Mouse (Mus musculus): ENCODE data around the gene Slc25a13. TPM values are rescaled to one million over a fixed set of nuclear protein-coding genes. Genes with fewer than 3 reads are reported as not detected.

The Slc25a13 gene
- polyA plus RNA-seq, 1 experiment from 2014 or later, result 52.8 TPM

- Histone ChIP-seq H3K27ac (no peak overlapping the region), H3K36me3 (peaks cover 37% of the 10 kb centered on the region)
- WGBS, result 82% methylated on average over 7 of the region's 7 CpGs
These were observed 103.2 kb downstream of the Slc25a13 start for GRCm38 (mm10) chr6:6113776-6114175.

GRCm38 (mm10) chr6:6112767-6113528 lies 104.0 kb downstream of the Slc25a13 start:
- H3K27me3 ChIP-seq (ENCODE audit: low read depth, poor library complexity, severe bottlenecking), result no peaks in the 10 kb centered on the region
- no peak for DNase-seq (ENCODE audit: low spot score)
- H3K9me3 ChIP-seq (replicated peaks), result no peaks in the 10 kb centered on the region
- no peak overlapping the region for H3K27ac ChIP-seq
- peaks cover 37% of the 10 kb centered on the region for H3K36me3 ChIP-seq
- no peak overlapping the region for H3K4me3 ChIP-seq
- peaks cover 41% of the 10 kb centered on the region for H3K4me1 ChIP-seq
- WGBS, result 76% methylated on average over 10 of the region's 10 CpGs

More at GRCm38 (mm10) chr6:6113776-6114175, 103.2 kb downstream of the Slc25a13 start:
- H3K9me3 ChIP-seq (replicated peaks), result no peaks in the 10 kb centered on the region
- no peak for DNase-seq (ENCODE audit: low spot score)
- H3K4me3 ChIP-seq, result no peak overlapping the region
- H3K27me3 ChIP-seq (ENCODE audit: low read depth, poor library complexity, severe bottlenecking), result no peaks in the 10 kb centered on the region
- peaks cover 41% of the 10 kb centered on the region for H3K4me1 ChIP-seq

- H3K4me3 ChIP-seq, result no peak overlapping the region
- no peak overlapping the region for H3K27ac ChIP-seq
- 58% methylated on average over 5 of the region's 5 CpGs for WGBS
- peaks cover 37% of the 10 kb centered on the region for H3K36me3 ChIP-seq
- peaks cover 9% of the 10 kb centered on the region for H3K4me1 ChIP-seq
- no peaks in the 10 kb centered on the region for H3K27me3 ChIP-seq (ENCODE audit: low read depth, poor library complexity, severe bottlenecking)
- no peak for DNase-seq (ENCODE audit: low spot score)
- no peaks in the 10 kb centered on the region for H3K9me3 ChIP-seq (replicated peaks)
These were observed 109.5 kb downstream of the Slc25a13 start for GRCm38 (mm10) chr6:6107419-6107966.

GRCm38 (mm10) chr6:6105586-6105985 lies 111.4 kb downstream of the Slc25a13 start:
- H3K4me3 ChIP-seq, result no peak overlapping the region
- H3K36me3 ChIP-seq, result peaks cover 35% of the 10 kb centered on the region
- H3K27ac ChIP-seq, result no peak overlapping the region
- peaks cover 25% of the 10 kb centered on the region for H3K4me1 ChIP-seq
- no peaks in the 10 kb centered on the region for H3K9me3 ChIP-seq (replicated peaks)
- no peak for DNase-seq (ENCODE audit: low spot score)
- WGBS, result 93% methylated on average over 9 of the region's 9 CpGs
- H3K27me3 ChIP-seq (ENCODE audit: low read depth, poor library complexity, severe bottlenecking), result no peaks in the 10 kb centered on the region

GRCm38 (mm10) chr6:6103469-6103868 lies 113.5 kb downstream of the Slc25a13 start:
- H3K9me3 ChIP-seq (replicated peaks), result no peaks in the 10 kb centered on the region
- 0 out of 2 replicates have a peak overlapping the region, but pooled peaks have one; percentile 28 for H3K27ac ChIP-seq
- no peaks in the 10 kb centered on the region for H3K27me3 ChIP-seq (ENCODE audit: low read depth, poor library complexity, severe bottlenecking)
- WGBS, result 57% methylated on average over 2 of the region's 2 CpGs
- peaks cover 25% of the 10 kb centered on the region for H3K4me1 ChIP-seq
- DNase-seq (ENCODE audit: low spot score), result no peak
- peaks cover 33% of the 10 kb centered on the region for H3K36me3 ChIP-seq
- H3K4me3 ChIP-seq, result no peak overlapping the region

GRCm38 (mm10) chr6:6101605-6102004 lies 115.4 kb downstream of the Slc25a13 start:
- no peak overlapping the region for H3K4me3 ChIP-seq
- DNase-seq (ENCODE audit: low spot score), result no peak
- no peak overlapping the region for H3K27ac ChIP-seq
- H3K9me3 ChIP-seq (replicated peaks), result no peaks in the 10 kb centered on the region
- peaks cover 25% of the 10 kb centered on the region for H3K4me1 ChIP-seq
- H3K36me3 ChIP-seq, result peaks cover 21% of the 10 kb centered on the region
- H3K27me3 ChIP-seq (ENCODE audit: low read depth, poor library complexity, severe bottlenecking), result no peaks in the 10 kb centered on the region
- 71% methylated on average over 4 of the region's 4 CpGs for WGBS

- Histone ChIP-seq H3K9me3 (replicated peaks) (no peaks in the 10 kb centered on the region), H3K27ac (no peak overlapping the region), H3K4me3 (no peak overlapping the region), H3K36me3 (peaks cover 25% of the 10 kb centered on the region), H3K4me1 (peaks cover 25% of the 10 kb centered on the region), H3K27me3 (ENCODE audit: low read depth, poor library complexity, severe bottlenecking) (no peaks in the 10 kb centered on the region)
- DNase-seq (ENCODE audit: low spot score), result no peak
- WGBS, result 59% methylated on average over 9 of the region's 9 CpGs
These were observed 116.0 kb downstream of the Slc25a13 start for GRCm38 (mm10) chr6:6100892-6101480.

- no peaks in the 10 kb centered on the region for H3K9me3 ChIP-seq (replicated peaks)
- H3K36me3 ChIP-seq, result peaks cover 37% of the 10 kb centered on the region
- H3K4me1 ChIP-seq, result 0 out of 2 replicates have a peak, but pooled peaks cover 4% of the 10 kb centered on the region
- no peaks in the 10 kb centered on the region for H3K27me3 ChIP-seq (ENCODE audit: low read depth, poor library complexity, severe bottlenecking)
- no peak overlapping the region for H3K27ac ChIP-seq
- H3K4me3 ChIP-seq, result no peak overlapping the region
- WGBS, result 93% methylated on average over 3 of the region's 3 CpGs
- DNase-seq (ENCODE audit: low spot score), result no peak
These were observed 123.0 kb downstream of the Slc25a13 start for GRCm38 (mm10) chr6:6093978-6094377.

GRCm38 (mm10) chr6:6093522-6093921 lies 123.5 kb downstream of the Slc25a13 start:
- Histone ChIP-seq H3K36me3 (peaks cover 32% of the 10 kb centered on the region), H3K27me3 (ENCODE audit: low read depth, poor library complexity, severe bottlenecking) (no peaks in the 10 kb centered on the region), H3K4me1 (0 out of 2 replicates have a peak, but pooled peaks cover 4% of the 10 kb centered on the region), H3K27ac (no peak overlapping the region), H3K9me3 (replicated peaks) (no peaks in the 10 kb centered on the region), H3K4me3 (no peak overlapping the region)
- WGBS, result 84% methylated on average over 3 of the region's 3 CpGs
- DNase-seq (ENCODE audit: low spot score), result no peak

GRCm38 (mm10) chr6:6092497-6092896 lies 124.5 kb downstream of the Slc25a13 start:
- Histone ChIP-seq H3K4me3 (no peak overlapping the region), H3K4me1 (0 out of 2 replicates have a peak, but pooled peaks cover 4% of the 10 kb centered on the region), H3K27ac (no peak overlapping the region), H3K27me3 (ENCODE audit: low read depth, poor library complexity, severe bottlenecking) (no peaks in the 10 kb centered on the region), H3K9me3 (replicated peaks) (no peaks in the 10 kb centered on the region), H3K36me3 (peaks cover 37% of the 10 kb centered on the region)
- 94% methylated on average over 10 of the region's 10 CpGs for WGBS
- no peak for DNase-seq (ENCODE audit: low spot score)

GRCm38 (mm10) chr6:6091016-6091415 lies 126.0 kb downstream of the Slc25a13 start:
- no peaks in the 10 kb centered on the region for H3K9me3 ChIP-seq (replicated peaks)
- no peak for DNase-seq (ENCODE audit: low spot score)
- H3K27me3 ChIP-seq (ENCODE audit: low read depth, poor library complexity, severe bottlenecking), result no peaks in the 10 kb centered on the region
- no peak overlapping the region for H3K4me3 ChIP-seq
- H3K36me3 ChIP-seq, result peaks cover 41% of the 10 kb centered on the region
- H3K4me1 ChIP-seq, result 0 out of 2 replicates have a peak, but pooled peaks cover 4% of the 10 kb centered on the region
- H3K27ac ChIP-seq, result no peak overlapping the region
- WGBS, result 66% methylated on average over 3 of the region's 3 CpGs

- Histone ChIP-seq H3K36me3 (peaks cover 28% of the 10 kb centered on the region), H3K9me3 (replicated peaks) (no peaks in the 10 kb centered on the region), H3K4me1 (0 out of 2 replicates have a peak, but pooled peaks cover 4% of the 10 kb centered on the region), H3K27ac (no peak overlapping the region), H3K4me3 (no peak overlapping the region), H3K27me3 (ENCODE audit: low read depth, poor library complexity, severe bottlenecking) (no peaks in the 10 kb centered on the region)
- no peak for DNase-seq (ENCODE audit: low spot score)
- 96% methylated on average over 4 of the region's 4 CpGs for WGBS
These were observed 128.8 kb downstream of the Slc25a13 start for GRCm38 (mm10) chr6:6088151-6088550.

- 85% methylated on average over 1 of the region's 1 CpGs for WGBS
- no peak for DNase-seq (ENCODE audit: low spot score)
- Histone ChIP-seq H3K4me1 (no peaks in the 10 kb centered on the region), H3K27me3 (ENCODE audit: low read depth, poor library complexity, severe bottlenecking) (no peaks in the 10 kb centered on the region), H3K4me3 (no peak overlapping the region), H3K36me3 (peaks cover 16% of the 10 kb centered on the region), H3K27ac (no peak overlapping the region), H3K9me3 (replicated peaks) (no peaks in the 10 kb centered on the region)
These were observed 136.5 kb downstream of the Slc25a13 start for GRCm38 (mm10) chr6:6080484-6080883.
